Mouse (Mus musculus) neural tube, embryonic 15.5 days (tissue): Measurements from ENCODE around the gene Vmn1r80. TPM values are rescaled to one million over a fixed set of nuclear protein-coding genes. Genes with fewer than 3 reads are reported as not detected.
"Not testable (repeated sequence)": the region's sequence is repeated elsewhere in the genome, so short reads cannot be mapped to it uniquely, and the experiment has no call there.

Experiments used
- ATAC-seq: fragments of 200-750 bp; cut with Nextera tagmentation; 2 replicates; pipeline ENCODE4 v1.8.0; 2017; ENCODE audit warnings: mild to moderate bottlenecking, moderate TSS enrichment, moderate library complexity; ENCODE audit not compliant: low FRiP score
- H3K27ac ChIP-seq: fragments of 300-500 bp; sonication (generic); replicated peaks from 2 replicates; pipeline ENCODE4 v1.5.1; 2015; ENCODE audit warnings: mild to moderate bottlenecking, inconsistent platforms
- H3K27me3 ChIP-seq: fragments of 300-500 bp; sonication (generic); replicated peaks from 2 replicates; pipeline ENCODE4 v1.6.1; 2015; ENCODE audit warnings: inconsistent platforms
- H3K36me3 ChIP-seq: fragments of 300-500 bp; sonication (generic); 2 replicates; pipeline ENCODE4 v1.6.1; 2015; ENCODE audit warnings: inconsistent platforms
- H3K4me1 ChIP-seq: fragments of 300-500 bp; sonication (generic); 2 replicates; pipeline ENCODE4 v1.6.1; 2015; ENCODE audit warnings: inconsistent platforms
- H3K4me2 ChIP-seq: fragments of 300-500 bp; sonication (generic); 2 replicates; pipeline ENCODE4 v1.6.1; 2015; ENCODE audit warnings: inconsistent platforms, mild to moderate bottlenecking, moderate library complexity
- H3K4me3 ChIP-seq: fragments of 300-500 bp; sonication (generic); replicated peaks from 2 replicates; pipeline ENCODE4 v1.5.1; 2015; ENCODE audit warnings: mild to moderate bottlenecking, inconsistent platforms
- H3K9ac ChIP-seq: fragments of 300-500 bp; sonication (generic); replicated peaks from 2 replicates; pipeline ENCODE4 v1.6.1; 2015; ENCODE audit warnings: mild to moderate bottlenecking, inconsistent platforms
- H3K9me3 ChIP-seq: fragments of 300-500 bp; sonication (generic); replicated peaks from 2 replicates; pipeline ENCODE4 v1.6.1; 2016; ENCODE audit warnings: inconsistent platforms
- WGBS: fragments of 180-500 bp; shearing (Covaris S2); methylation state at CpG from one replicate; pipeline ENCODE4 v1.1.7; 2015; ENCODE audit warnings: mixed read lengths; 5-methylcytosine and 5-hydroxymethylcytosine counted together
- polyA plus RNA-seq: library from polyadenylated mRNA; unstranded; fragments of >200 nt; fragmentation: Nextera tagmentation; extraction: Ambion mirVana; gene quantifications from 2 replicates; pipeline ENCODE4 v1.2.1, GENCODE M21; 2015

Gene Vmn1r80
- polyA plus RNA-seq, result not detected in 2 replicates

DNA sequence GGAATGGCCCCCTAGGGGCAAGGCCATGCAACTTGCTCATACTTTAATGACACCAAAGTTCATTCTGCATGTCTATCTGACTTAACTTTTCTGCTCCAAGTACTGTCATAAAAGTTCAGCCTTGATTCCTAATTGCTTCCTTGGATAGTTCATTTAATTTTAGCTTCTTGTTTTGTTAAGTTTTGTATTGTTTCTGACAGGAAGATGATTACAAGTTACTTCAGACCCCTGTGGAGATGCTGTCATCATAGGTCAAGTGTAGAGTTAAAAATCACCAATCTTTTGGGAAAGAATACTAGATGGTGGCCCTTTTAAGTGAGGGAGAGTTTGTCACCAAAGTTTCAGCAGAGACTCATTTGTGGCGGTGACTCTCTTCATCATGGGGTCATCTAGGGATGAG lies at the start of gene Vmn1r80:
Gene Vmn1r80 (plus strand): TSS at position 301 of the 400 bp plus-strand sequence.
- Histone ChIP-seq H3K9me3 (no peaks in the 10 kb centered on the region), H3K27ac (no peak within 1 kb of the TSS), H3K27me3 (no peaks in the 10 kb centered on the region), H3K4me1 (no peaks in the 10 kb centered on the region), H3K4me2 (no peak within 1 kb of the TSS), H3K36me3 (no peaks in the 10 kb centered on the region), H3K4me3 (no peak within 1 kb of the TSS), H3K9ac (no peak within 1 kb of the TSS)
- no peak for ATAC-seq
- 87% methylated on average over 1 of the region's 1 CpGs for WGBS

- Histone ChIP-seq H3K4me3 (no peak within 1 kb of the TSS), H3K4me1 (no peaks in the 10 kb centered on the region), H3K27me3 (no peaks in the 10 kb centered on the region), H3K36me3 (no peaks in the 10 kb centered on the region), H3K27ac (no peak within 1 kb of the TSS), H3K4me2 (no peak within 1 kb of the TSS), H3K9ac (no peak within 1 kb of the TSS), H3K9me3 (no peaks in the 10 kb centered on the region)
- WGBS, result 65% methylated on average over 2 of the region's 2 CpGs
- ATAC-seq, result no peak
These were observed 39.1 kb upstream of the Vmn1r80 start, which contains the start of gene Vmn1r78 for GRCm38 (mm10) chr7:12149957-12150356. Gene Vmn1r78, plus strand, starts transcription at chr7:12150257.

GRCm38 (mm10) chr7:12156463-12156862 lies 32.6 kb upstream of the Vmn1r80 start:
- not testable (repeated sequence) for H3K9me3 ChIP-seq, H3K4me2 ChIP-seq, H3K36me3 ChIP-seq, H3K4me3 ChIP-seq, ATAC-seq, H3K27me3 ChIP-seq, H3K9ac ChIP-seq, H3K4me1 ChIP-seq, H3K27ac ChIP-seq
- whole genome bisulfite sequencing, result 56% methylated on average over 1 of the region's 1 CpGs

DNA sequence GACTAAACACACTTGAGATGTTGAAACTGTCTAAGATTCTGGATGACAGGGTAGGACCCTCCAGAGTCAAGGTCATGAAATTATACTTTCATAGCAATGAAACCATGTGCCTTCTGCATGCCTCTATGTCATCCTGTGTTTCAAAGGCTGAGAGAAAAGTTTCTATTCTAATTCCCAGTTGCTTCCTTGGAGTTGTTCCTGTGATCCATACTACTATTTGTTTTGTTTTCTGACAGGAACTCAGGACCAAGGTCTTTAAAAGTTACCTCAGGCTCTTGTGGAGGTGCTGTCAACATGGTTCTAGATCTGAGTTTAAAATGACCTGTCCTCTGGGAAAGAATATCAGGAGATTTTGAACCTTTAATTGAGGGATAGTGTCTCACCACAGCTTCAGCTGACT lies 18.1 kb upstream of the Vmn1r80 start, which contains the start of gene Vmn1r79:
Gene Vmn1r79 (plus strand): TSS at position 301 of the 400 bp plus-strand sequence.
- not testable (repeated sequence) for H3K27ac ChIP-seq, H3K4me1 ChIP-seq, H3K36me3 ChIP-seq, H3K4me2 ChIP-seq, H3K4me3 ChIP-seq, ATAC-seq, H3K9me3 ChIP-seq, H3K9ac ChIP-seq, H3K27me3 ChIP-seq

DNA sequence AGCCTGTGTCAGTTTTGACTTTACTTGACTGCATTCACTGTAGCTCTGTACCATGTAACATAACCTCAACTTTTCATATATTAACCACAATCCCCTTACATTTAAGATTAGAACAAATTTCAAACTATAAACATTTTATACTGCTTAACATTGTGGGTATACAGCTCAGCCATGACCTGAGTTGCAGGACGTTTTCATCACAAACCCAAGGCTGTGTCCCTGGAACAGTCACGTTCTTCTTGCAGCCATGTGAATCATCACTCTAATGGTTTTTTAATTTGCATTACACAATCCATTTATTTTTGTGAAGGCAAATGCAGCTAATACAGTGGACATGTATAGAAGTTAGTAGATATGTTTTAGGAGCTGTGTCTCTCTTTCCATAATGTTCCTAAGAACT lies 16.2 kb upstream of the Vmn1r80 start:
- H3K4me1 ChIP-seq, H3K9me3 ChIP-seq, H3K27ac ChIP-seq, H3K4me3 ChIP-seq, ATAC-seq, H3K36me3 ChIP-seq, H3K27me3 ChIP-seq, H3K9ac ChIP-seq, H3K4me2 ChIP-seq: not testable (repeated sequence)
- WGBS, result 66% methylated on average over 2 of the region's 2 CpGs

DNA sequence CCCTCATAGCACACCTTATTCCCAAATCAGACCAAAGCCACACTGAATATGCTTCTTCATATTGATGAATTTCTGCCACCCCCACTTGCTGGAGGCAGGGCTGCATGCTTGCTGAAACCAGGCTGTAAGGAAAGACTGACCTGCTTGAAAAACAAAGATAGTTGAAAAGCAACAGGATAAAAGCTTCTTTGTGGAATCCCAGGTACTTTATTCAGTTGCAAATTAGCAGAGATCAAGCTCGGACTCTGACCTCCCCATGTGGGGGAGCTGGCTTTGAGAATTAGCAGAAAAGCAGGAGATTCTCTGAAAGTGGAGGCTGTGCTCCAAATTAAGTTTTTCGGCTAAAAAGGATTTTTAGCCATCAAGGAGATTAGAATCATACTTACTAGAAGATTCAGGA lies 15.1 kb downstream of the Vmn1r80 start:
- Histone ChIP-seq H3K4me2 (no peak overlapping the region), H3K4me3 (no peak overlapping the region), H3K9ac (no peak overlapping the region), H3K4me1 (no peaks in the 10 kb centered on the region), H3K27me3 (no peaks in the 10 kb centered on the region), H3K9me3 (peaks cover 3% of the 10 kb centered on the region; the same call in 1 of the 2 replicates), H3K36me3 (no peaks in the 10 kb centered on the region), H3K27ac (no peak overlapping the region)
- ATAC-seq, result no peak
- 64% methylated on average over 2 of the region's 2 CpGs for WGBS

Other genes with a start within 250 kb of the Vmn1r80 start
- gene Vmn1r77, start 152.5 kb upstream of the Vmn1r80 start, polyA plus RNA-seq, result not detected in 2 replicates
- not detected in 2 replicates for gene Vmn1r78, start 39.0 kb upstream of the Vmn1r80 start, polyA plus RNA-seq
- gene Vmn1r79, start 18.0 kb upstream of the Vmn1r80 start, polyA plus RNA-seq, result not detected in 2 replicates
- gene Vmn1r81, start 79.0 kb downstream of the Vmn1r80 start, polyA plus RNA-seq, result 0.01 TPM in 1 of 2 replicates, not detected in the other
- not detected in 2 replicates for gene Vmn1r82, start 111.1 kb downstream of the Vmn1r80 start, polyA plus RNA-seq
- not detected in 2 replicates for gene Vmn1r83, start 140.2 kb downstream of the Vmn1r80 start, polyA plus RNA-seq
- gene Vmn1r84, start 180.0 kb downstream of the Vmn1r80 start, polyA plus RNA-seq, result not detected in 2 replicates
- 8.2 and 11.1 TPM in 2 replicates for gene Zfp551, start 233.5 kb downstream of the Vmn1r80 start, polyA plus RNA-seq